Mouse (Mus musculus) kidney, postnatal 0 days (tissue): Measurements from ENCODE around the gene Supt3. TPM values are rescaled to one million over a fixed set of nuclear protein-coding genes. Genes with fewer than 3 reads are reported as not detected.

Experiments
- ATAC-seq: fragments of 200-750 bp; cut with Nextera tagmentation; replicated peaks from 2 replicates; pipeline ENCODE4 v1.8.0; 2017; ENCODE audit warnings: low read depth, moderate number of reproducible peaks, moderate TSS enrichment, moderate library complexity; ENCODE audit not compliant: low FRiP score
- DNase-seq: peaks from one replicate; pipeline ENCODE4 v3.0.0-alpha.2; 2016; ENCODE audit warnings: low spot score
- H3K27ac ChIP-seq: fragments of 300-500 bp; sonication (generic); 2 replicates; pipeline ENCODE4 v1.5.1; 2014; ENCODE audit warnings: mild to moderate bottlenecking
- H3K27me3 ChIP-seq: fragments of 300-500 bp; sonication (generic); 2 replicates; pipeline ENCODE4 v1.6.1; 2014; ENCODE audit warnings: low read length, mixed read lengths; ENCODE audit not compliant: insufficient read depth
- H3K36me3 ChIP-seq: fragments of 300-500 bp; sonication (generic); 2 replicates; pipeline ENCODE4 v1.6.1; 2014; ENCODE audit warnings: low read length, mixed read lengths; ENCODE audit not compliant: insufficient read depth
- H3K4me1 ChIP-seq: fragments of 300-500 bp; sonication (generic); replicated peaks from 2 replicates; pipeline ENCODE4 v1.6.1; 2014; ENCODE audit warnings: antibody characterized with exemption, low read length, mixed read lengths; ENCODE audit not compliant: insufficient read depth
- H3K4me2 ChIP-seq: fragments of 300-500 bp; sonication (generic); 2 replicates; pipeline ENCODE4 v1.6.1; 2014; ENCODE audit warnings: mild to moderate bottlenecking, low read length, moderate library complexity, mixed read lengths
- H3K4me3 ChIP-seq: fragments of 300-500 bp; sonication (generic); replicated peaks from 2 replicates; pipeline ENCODE4 v1.5.1; 2014; ENCODE audit warnings: low read depth, low read length
- H3K9ac ChIP-seq: fragments of 300-500 bp; sonication (generic); 2 replicates; pipeline ENCODE4 v1.6.1; 2014; ENCODE audit warnings: low read depth, low read length
- H3K9me3 ChIP-seq: fragments of 300-500 bp; sonication (generic); replicated peaks from 2 replicates; pipeline ENCODE4 v1.6.1; 2016; ENCODE audit warnings: low read length, inconsistent platforms, mixed read lengths
- CTCF ChIP-seq: IDR thresholded peaks from 2 replicates; pipeline ENCODE4 v1.5.1; 2016; ENCODE audit warnings: antibody characterized with exemption, low read depth, mild to moderate bottlenecking, moderate library complexity
- WGBS: fragments of 180-500 bp; shearing (Covaris S2); extraction: QIAGEN DNeasy Blood & Tissue Kit; methylation state at CpG from one replicate; pipeline ENCODE4 v1.1.7; 2014; 5-methylcytosine and 5-hydroxymethylcytosine counted together
- polyA plus RNA-seq: library from polyadenylated mRNA; unstranded; fragments of >200 nt; fragmentation: Nextera tagmentation; extraction: Ambion mirVana; gene quantifications from 2 replicates; pipeline ENCODE4 v1.2.1, GENCODE M21; 2015

The Supt3 gene
- polyA plus RNA-seq, 1 experiment from 2014 or later, result 19.2 TPM

DNA sequence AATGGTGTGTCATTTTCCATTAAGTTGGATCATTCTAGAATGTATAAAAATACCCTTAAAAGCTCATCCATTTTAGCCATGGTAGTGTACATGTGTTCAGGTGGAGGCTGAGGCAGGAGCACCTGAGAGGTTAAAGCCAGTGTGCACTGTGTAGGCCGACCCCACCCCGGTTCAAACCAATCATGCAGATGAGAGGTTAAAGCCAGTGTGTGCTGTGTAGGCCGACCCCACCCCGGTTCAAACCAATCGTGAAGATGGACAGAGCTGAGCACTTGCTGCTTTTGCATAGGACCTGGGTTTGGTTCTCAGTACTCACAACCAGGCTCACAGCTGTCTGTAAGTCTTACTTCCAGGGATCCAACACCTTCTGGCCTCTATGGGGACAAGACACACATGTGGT, 45.0 kb downstream of the Supt3 start:
- Histone ChIP-seq H3K27ac (no peak overlapping the region), H3K27me3 (no peaks in the 10 kb centered on the region), H3K9ac (no peak overlapping the region), H3K36me3 (no peaks in the 10 kb centered on the region), H3K9me3 (no peaks in the 10 kb centered on the region), H3K4me2 (no peak overlapping the region), H3K4me1 (no peaks in the 10 kb centered on the region), H3K4me3 (no peak overlapping the region)
- TF ChIP-seq CTCF, result no peak
- WGBS, result 87% methylated on average over 5 of the region's 5 CpGs
- DNase-seq (no peak), ATAC-seq (no peak)

DNA sequence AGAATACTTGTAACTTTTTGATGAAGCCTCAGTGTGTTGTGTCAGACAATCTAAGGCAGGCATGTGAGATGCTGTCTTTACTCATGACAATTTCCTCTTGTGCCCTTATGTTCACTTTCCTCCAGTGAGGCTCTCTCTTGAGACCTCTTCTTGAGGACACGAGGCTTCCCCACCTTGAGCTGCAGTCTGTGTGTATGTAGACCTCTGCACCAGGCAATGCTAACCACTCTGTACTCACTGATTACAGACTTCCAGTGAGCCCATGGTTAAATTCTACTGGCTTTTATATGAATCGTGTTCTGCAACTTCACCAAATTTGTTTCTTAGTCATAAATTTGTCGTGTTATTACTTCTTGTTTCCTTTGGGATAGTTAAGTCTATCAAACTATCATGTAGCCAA, 50.2 kb downstream of the Supt3 start:
- no peaks in the 10 kb centered on the region for H3K4me1 ChIP-seq
- TF ChIP-seq CTCF, result no peak
- 62% methylated on average over 3 of the region's 3 CpGs for WGBS
- H3K36me3 ChIP-seq, result no peaks in the 10 kb centered on the region
- no peaks in the 10 kb centered on the region for H3K27me3 ChIP-seq
- DNase-seq (peak; percentile 14), ATAC-seq (no peak)
- no peak overlapping the region for H3K9ac ChIP-seq
- no peak overlapping the region for H3K4me2 ChIP-seq
- no peak overlapping the region for H3K27ac ChIP-seq
- H3K4me3 ChIP-seq, result no peak overlapping the region
- H3K9me3 ChIP-seq, result no peaks in the 10 kb centered on the region

DNA sequence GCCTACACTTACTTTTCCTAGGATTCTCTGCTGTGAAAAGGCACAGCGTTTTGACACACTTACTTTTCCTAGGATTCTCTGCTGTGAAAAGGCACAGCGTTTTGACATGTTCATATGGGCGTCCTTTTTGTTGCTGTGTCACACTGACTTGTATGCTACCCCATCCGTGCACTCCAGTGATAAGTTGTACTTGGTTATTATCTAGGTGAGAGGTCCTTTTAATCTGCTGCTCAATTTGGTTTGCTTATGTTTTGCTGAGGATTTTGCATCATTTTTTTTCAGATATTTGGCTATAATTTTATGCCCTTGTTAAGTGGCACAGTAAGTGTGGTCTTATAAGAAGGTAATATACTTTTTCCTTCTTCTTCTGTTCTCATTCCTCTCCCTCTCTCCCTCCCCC, 51.0 kb downstream of the Supt3 start:
- no peak overlapping the region for H3K4me2 ChIP-seq
- H3K4me3 ChIP-seq, result no peak overlapping the region
- no peaks in the 10 kb centered on the region for H3K4me1 ChIP-seq
- 87% methylated on average over 4 of the region's 4 CpGs for WGBS
- H3K36me3 ChIP-seq, result no peaks in the 10 kb centered on the region
- no peak for TF ChIP-seq CTCF
- DNase-seq, result no peak
- no peaks in the 10 kb centered on the region for H3K27me3 ChIP-seq
- H3K27ac ChIP-seq, result no peak overlapping the region
- no peaks in the 10 kb centered on the region for H3K9me3 ChIP-seq
- H3K9ac ChIP-seq, result no peak overlapping the region
- ATAC-seq, result no peak

DNA sequence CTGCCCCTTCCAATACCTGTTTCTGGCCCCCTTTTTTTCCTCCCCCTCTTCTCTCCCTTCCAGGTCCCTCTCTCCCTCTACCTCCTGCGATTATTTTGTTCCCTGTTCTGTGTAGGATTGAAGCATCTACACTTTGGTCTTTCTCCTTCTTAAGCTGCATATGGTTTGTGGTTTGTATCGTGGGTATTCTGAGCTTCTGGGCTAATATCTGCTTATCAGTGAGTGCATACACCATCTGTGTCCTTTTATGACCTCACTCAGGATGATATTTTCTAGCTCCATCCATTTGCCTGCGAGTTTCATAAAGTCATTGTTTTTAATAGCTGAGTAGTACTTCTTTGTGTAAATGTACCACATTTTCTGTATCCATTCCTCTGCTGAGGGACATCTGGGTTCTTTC, 52.6 kb downstream of the Supt3 start:
- Histone ChIP-seq H3K4me2 (no peak overlapping the region), H3K9ac (no peak overlapping the region), H3K9me3 (no peaks in the 10 kb centered on the region), H3K27ac (no peak overlapping the region), H3K27me3 (no peaks in the 10 kb centered on the region), H3K36me3 (no peaks in the 10 kb centered on the region), H3K4me1 (no peaks in the 10 kb centered on the region), H3K4me3 (no peak overlapping the region)
- DNase-seq, result no peak
- WGBS, result 91% methylated on average over 3 of the region's 3 CpGs
- no peak for ATAC-seq
- no peak for TF ChIP-seq CTCF

DNA sequence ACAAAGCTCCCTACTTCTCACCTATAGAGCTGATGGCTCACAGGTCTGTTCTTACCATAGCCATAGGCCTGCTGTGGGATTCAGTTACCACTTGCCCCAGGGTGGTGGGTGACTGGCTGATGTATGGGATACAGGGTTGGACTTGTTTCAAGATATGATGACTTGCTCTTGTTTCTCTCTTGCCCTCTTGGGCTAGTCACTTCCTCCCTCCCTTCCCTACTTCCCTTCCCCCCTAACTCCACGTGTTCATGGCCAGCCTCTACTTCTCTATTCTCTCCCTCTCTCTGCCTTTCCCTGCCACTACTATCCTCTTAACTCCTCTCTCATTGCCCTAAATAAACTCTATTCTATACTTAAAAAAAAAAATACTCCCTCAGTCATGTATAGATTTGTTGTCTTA, 54.2 kb downstream of the Supt3 start:
- Histone ChIP-seq H3K9me3 (no peaks in the 10 kb centered on the region), H3K4me1 (no peaks in the 10 kb centered on the region), H3K27ac (no peak overlapping the region), H3K9ac (no peak overlapping the region), H3K4me3 (no peak overlapping the region), H3K36me3 (no peaks in the 10 kb centered on the region), H3K4me2 (no peak overlapping the region), H3K27me3 (no peaks in the 10 kb centered on the region)
- ATAC-seq (no peak), DNase-seq (no peak)
- 80% methylated on average over 1 of the region's 1 CpGs for WGBS
- no peak for TF ChIP-seq CTCF

DNA sequence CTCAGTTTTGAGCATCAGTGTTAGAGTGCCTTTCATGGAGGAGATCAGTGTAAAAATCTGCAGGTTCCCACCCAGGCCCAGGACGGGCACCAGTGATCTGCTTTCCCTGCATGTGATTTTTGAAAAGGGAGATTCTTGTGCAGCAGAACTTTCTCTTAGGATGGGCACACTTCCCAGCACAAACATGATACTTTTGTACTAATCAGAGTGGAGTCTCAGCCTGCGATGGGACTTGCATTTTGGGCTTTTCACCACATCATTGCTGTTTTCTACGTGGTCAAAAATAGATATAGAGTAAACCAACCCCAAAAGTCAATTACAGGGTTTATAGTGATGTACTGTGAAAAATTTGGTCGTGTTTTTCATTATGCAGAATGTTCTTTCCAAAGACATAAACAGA, 65.2 kb downstream of the Supt3 start:
- H3K27ac ChIP-seq, result no peak overlapping the region
- no peak overlapping the region for H3K4me3 ChIP-seq
- no peaks in the 10 kb centered on the region for H3K4me1 ChIP-seq
- TF ChIP-seq CTCF, result no peak
- H3K27me3 ChIP-seq, result no peaks in the 10 kb centered on the region
- no peaks in the 10 kb centered on the region for H3K36me3 ChIP-seq
- 80% methylated on average over 4 of the region's 4 CpGs for WGBS
- no peak overlapping the region for H3K4me2 ChIP-seq
- no peak overlapping the region for H3K9ac ChIP-seq
- H3K9me3 ChIP-seq, result no peaks in the 10 kb centered on the region
- ATAC-seq, result no peak
- DNase-seq, result no peak

DNA sequence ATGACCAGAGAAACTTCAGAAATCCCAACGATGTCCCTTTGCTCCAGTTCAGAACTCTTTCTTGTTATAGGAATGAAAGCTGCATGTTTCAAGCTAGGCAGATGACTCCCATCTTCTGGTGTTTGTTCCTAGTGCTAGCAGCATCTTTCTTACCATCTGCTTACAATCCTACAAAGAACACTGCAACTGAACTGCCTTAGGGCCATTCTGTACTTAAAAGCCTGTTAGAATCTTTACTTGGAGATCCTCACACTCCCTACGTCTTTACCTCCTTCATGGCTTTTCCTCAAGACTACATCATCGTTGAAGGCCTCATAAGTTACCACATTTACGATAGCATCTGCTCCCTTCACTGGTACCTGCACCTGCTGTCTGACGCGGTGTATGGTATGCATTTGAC, 86.2 kb downstream of the Supt3 start:
- H3K9me3 ChIP-seq, result no peaks in the 10 kb centered on the region
- H3K4me3 ChIP-seq, result no peak overlapping the region
- no peaks in the 10 kb centered on the region for H3K4me1 ChIP-seq
- no peak overlapping the region for H3K9ac ChIP-seq
- no peak overlapping the region for H3K4me2 ChIP-seq
- no peaks in the 10 kb centered on the region for H3K27me3 ChIP-seq
- no peak for TF ChIP-seq CTCF
- H3K27ac ChIP-seq, result no peak overlapping the region
- DNase-seq (no peak), ATAC-seq (no peak)
- 94% methylated on average over 6 of the region's 6 CpGs for WGBS
- H3K36me3 ChIP-seq, result no peaks in the 10 kb centered on the region
